Mouse (Mus musculus) bone marrow macrophage, adult 2 months (primary cell): ENCODE data around the gene Gsta4.
"Not testable (repeated sequence)": the region's sequence is repeated elsewhere in the genome, so short reads cannot be mapped to it uniquely, and the experiment has no call there.

Experiments used
- CTCF ChIP-seq: IDR thresholded peaks from 2 replicates; pipeline ENCODE4 v1.5.1; 2012; ENCODE audit warnings: low read depth, mild to moderate bottlenecking, low read length, moderate library complexity
- POLR2A ChIP-seq: IDR thresholded peaks from 2 replicates; pipeline ENCODE4 v1.6.1; 2012; ENCODE audit warnings: mild to moderate bottlenecking, low read depth, low read length, borderline replicate concordance

DNA sequence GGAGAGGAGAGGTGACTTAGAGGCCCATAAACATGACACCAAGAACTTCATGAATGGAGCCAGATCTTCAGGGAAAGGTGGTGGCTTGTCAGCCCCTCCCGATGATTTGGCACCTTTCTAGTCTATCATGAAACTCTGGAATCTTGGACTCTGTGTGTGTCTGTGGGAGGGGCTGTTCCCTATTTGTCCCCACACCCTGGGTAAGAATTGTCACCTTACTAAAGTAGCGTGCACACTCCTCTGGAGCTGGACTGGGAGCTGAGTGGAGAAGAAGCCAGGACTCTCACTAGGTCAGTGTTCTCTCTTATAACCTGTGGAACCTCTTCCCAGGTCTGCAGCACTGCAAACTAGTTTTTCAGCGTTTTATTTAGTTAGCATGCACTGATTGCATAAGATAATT, 74.3 kb downstream of the Gsta4 start, which contains the start of gene Gm3776:
- TF ChIP-seq CTCF, POLR2A: not testable (repeated sequence)
